Mouse (Mus musculus): ENCODE data around the gene A730071L15Rik. TPM values are rescaled to one million over a fixed set of nuclear protein-coding genes. Genes with fewer than 3 reads are reported as not detected.

A730071L15Rik gene
- polyA plus RNA-seq, 1 experiment from 2014 or later, result 0.75 TPM

- Histone ChIP-seq H3K4me2 (replicated peaks) (no peak overlapping the region), H3K27ac (no peak overlapping the region), H3K4me3 (no peak overlapping the region), H3K9me3 (no peaks in the 10 kb centered on the region), H3K36me3 (no peaks in the 10 kb centered on the region), H3K9ac (no peak overlapping the region), H3K27me3 (no peaks in the 10 kb centered on the region), H3K4me1 (no peaks in the 10 kb centered on the region)
- 71% methylated on average over 14 of the region's 14 CpGs for WGBS
- no peak for ATAC-seq (ENCODE audit: low FRiP score, low read depth)
These were observed 24.9 kb downstream of the A730071L15Rik start for GRCm38 (mm10) chr11:6224541-6225229.

GRCm38 (mm10) chr11:6230012-6230411 is 30.2 kb downstream of the A730071L15Rik start, which contains the start of gene Npc1l1:
Npc1l1 (minus strand) TSS chr11:6230143.
- Histone ChIP-seq H3K27me3 (no peaks in the 10 kb centered on the region), H3K9ac (no peak within 1 kb of the TSS), H3K4me1 (no peaks in the 10 kb centered on the region), H3K4me2 (replicated peaks) (no peak within 1 kb of the TSS), H3K4me3 (no peak within 1 kb of the TSS), H3K9me3 (0 out of 2 replicates have a peak, but pooled peaks cover under 1% of the 10 kb centered on the region), H3K36me3 (no peaks in the 10 kb centered on the region), H3K27ac (no peak within 1 kb of the TSS)
- no peak for ATAC-seq (ENCODE audit: low FRiP score, low read depth)
- 75% methylated on average over 7 of the region's 7 CpGs for WGBS

GRCm38 (mm10) chr11:6233025-6233424 is 33.2 kb downstream of the A730071L15Rik start:
- Histone ChIP-seq H3K27me3 (no peaks in the 10 kb centered on the region), H3K4me1 (no peaks in the 10 kb centered on the region), H3K4me3 (no peak overlapping the region), H3K36me3 (no peaks in the 10 kb centered on the region), H3K27ac (no peak overlapping the region), H3K9ac (no peak overlapping the region), H3K9me3 (peaks cover 15% of the 10 kb centered on the region), H3K4me2 (replicated peaks) (no peak overlapping the region)
- 82% methylated on average over 4 of the region's 4 CpGs for WGBS
- no peak for ATAC-seq (ENCODE audit: low FRiP score, low read depth)

GRCm38 (mm10) chr11:6244707-6245106 is 44.9 kb downstream of the A730071L15Rik start:
- no peak for ATAC-seq (ENCODE audit: low FRiP score, low read depth)

More at GRCm38 (mm10) chr11:6244707-6245106, 44.9 kb downstream of the A730071L15Rik start:
- no peaks in the 10 kb centered on the region for H3K4me1 ChIP-seq
- H3K27me3 ChIP-seq, result no peaks in the 10 kb centered on the region
- H3K27ac ChIP-seq, result no peak overlapping the region
- no peak overlapping the region for H3K4me2 ChIP-seq (replicated peaks)
- whole genome bisulfite sequencing, result 57% methylated on average over 19 of the region's 19 CpGs
- H3K9ac ChIP-seq, result no peak overlapping the region
- no peaks in the 10 kb centered on the region for H3K36me3 ChIP-seq
- no peak overlapping the region for H3K4me3 ChIP-seq
- H3K9me3 ChIP-seq, result no peaks in the 10 kb centered on the region

Other genes starting within 250 kb of the A730071L15Rik start
- gene Gck, start 249.9 kb upstream of the A730071L15Rik start, polyA plus RNA-seq (2015; fragmentation: Nextera tagmentation; extraction: Ambion mirVana), result 1.5 and 2.8 TPM in 2 replicates
- gene Ykt6, start 244.3 kb upstream of the A730071L15Rik start, polyA plus RNA-seq (2015; fragmentation: Nextera tagmentation; extraction: Ambion mirVana), result 64.4 and 66.6 TPM in 2 replicates
- gene Camk2b, start 133.7 kb upstream of the A730071L15Rik start, polyA plus RNA-seq (2015; fragmentation: Nextera tagmentation; extraction: Ambion mirVana), result 1.6 and 1.7 TPM in 2 replicates
- gene Nudcd3, start 386 bp downstream of the A730071L15Rik start, polyA plus RNA-seq (2015; fragmentation: Nextera tagmentation; extraction: Ambion mirVana), result 43.3 and 44.0 TPM in 2 replicates
- gene Npc1l1, start 30.1 kb downstream of the A730071L15Rik start, polyA plus RNA-seq (2015; fragmentation: Nextera tagmentation; extraction: Ambion mirVana), result 0.03 and 0.06 TPM in 2 replicates
- gene Ddx56, start 67.7 kb downstream of the A730071L15Rik start, polyA plus RNA-seq (2015; fragmentation: Nextera tagmentation; extraction: Ambion mirVana), result 98.1 and 101 TPM in 2 replicates
- gene Tmed4, start 74.8 kb downstream of the A730071L15Rik start, polyA plus RNA-seq (2015; fragmentation: Nextera tagmentation; extraction: Ambion mirVana), result 109 and 113 TPM in 2 replicates
- gene Ogdh, start 91.6 kb downstream of the A730071L15Rik start, polyA plus RNA-seq (2015; fragmentation: Nextera tagmentation; extraction: Ambion mirVana), result 84.1 and 95.0 TPM in 2 replicates
- gene Zmiz2, start 189.0 kb downstream of the A730071L15Rik start, polyA plus RNA-seq (2015; fragmentation: Nextera tagmentation; extraction: Ambion mirVana), result 10.1 and 10.3 TPM in 2 replicates
- gene Ppia, start 215.4 kb downstream of the A730071L15Rik start, polyA plus RNA-seq (2015; fragmentation: Nextera tagmentation; extraction: Ambion mirVana), result 4,950 and 5,155 TPM in 2 replicates
- gene H2afv, start 244.4 kb downstream of the A730071L15Rik start, polyA plus RNA-seq (2015; fragmentation: Nextera tagmentation; extraction: Ambion mirVana), result 657 and 704 TPM in 2 replicates